Mouse (Mus musculus) liver, embryonic 16.5 days (tissue): Measurements from ENCODE around the gene Prkca. TPM values are rescaled to one million over a fixed set of nuclear protein-coding genes. Genes with fewer than 3 reads are reported as not detected.
A peak's percentile ranks its signal among the peaks of the same experiment; 100 is the strongest.

Source experiments
- ATAC-seq: fragments of 200-750 bp; cut with Nextera tagmentation; 2 replicates; pipeline ENCODE4 v1.8.0; 2017; ENCODE audit warnings: low read depth, mild to moderate bottlenecking, moderate number of reproducible peaks, moderate library complexity
- H3K27ac ChIP-seq: fragments of 300-500 bp; sonication (generic); 2 replicates; pipeline ENCODE4 v1.5.1; 2014; ENCODE audit warnings: mild to moderate bottlenecking, low read length
- H3K27me3 ChIP-seq: fragments of 300-500 bp; sonication (generic); 2 replicates; pipeline ENCODE4 v1.6.1; 2014; ENCODE audit warnings: low read depth, low read length, mixed read lengths; ENCODE audit not compliant: control insufficient read depth, insufficient read depth
- H3K36me3 ChIP-seq: fragments of 300-500 bp; sonication (generic); 2 replicates; pipeline ENCODE4 v1.6.1; 2014; ENCODE audit warnings: mild to moderate bottlenecking; ENCODE audit not compliant: control insufficient read depth, insufficient read depth
- H3K4me1 ChIP-seq: fragments of 300-500 bp; sonication (generic); 2 replicates; pipeline ENCODE4 v1.6.1; 2014; ENCODE audit warnings: low read depth, low read length, mixed read lengths; ENCODE audit not compliant: control insufficient read depth
- H3K4me2 ChIP-seq: fragments of 300-500 bp; sonication (generic); 2 replicates; pipeline ENCODE4 v1.6.1; 2014; ENCODE audit warnings: low read depth, low read length, mixed read lengths
- H3K4me3 ChIP-seq: fragments of 300-500 bp; sonication (generic); 2 replicates; pipeline ENCODE4 v1.5.1; 2014; ENCODE audit warnings: low read depth, mild to moderate bottlenecking, low read length
- H3K9ac ChIP-seq: fragments of 300-500 bp; sonication (generic); 2 replicates; pipeline ENCODE4 v1.6.1; 2014; ENCODE audit warnings: low read depth, low read length
- H3K9me3 ChIP-seq: fragments of 300-500 bp; sonication (generic); replicated peaks from 2 replicates; pipeline ENCODE4 v1.6.1; 2016; ENCODE audit warnings: low read length; ENCODE audit not compliant: control insufficient read depth
- WGBS: fragments of 180-500 bp; shearing (Covaris S2); extraction: QIAGEN DNeasy Blood & Tissue Kit; methylation state at CpG from one replicate; pipeline ENCODE4 v1.1.7; 2014; ENCODE audit not compliant: insufficient replicate concordance; 5-methylcytosine and 5-hydroxymethylcytosine counted together
- polyA plus RNA-seq: library from polyadenylated mRNA; unstranded; fragments of >200 nt; fragmentation: Nextera tagmentation; extraction: Ambion mirVana; gene quantifications from 2 replicates; pipeline ENCODE4 v1.2.1, GENCODE M21; 2015

Gene Prkca
- polyA plus RNA-seq, 1 experiment from 2014 or later, result 3.4 TPM

GRCm38 (mm10) chr11:108254681-108255080, 89.0 kb downstream of the Prkca start:
- no peak overlapping the region for H3K4me3 ChIP-seq
- no peak overlapping the region for H3K9ac ChIP-seq
- 69% methylated on average over 5 of the region's 5 CpGs for WGBS
- no peak overlapping the region for H3K27ac ChIP-seq
- H3K4me2 ChIP-seq, result no peak overlapping the region
- peaks cover 18% of the 10 kb centered on the region for H3K4me1 ChIP-seq
- H3K9me3 ChIP-seq, result no peaks in the 10 kb centered on the region
- no peaks in the 10 kb centered on the region for H3K36me3 ChIP-seq
- H3K27me3 ChIP-seq, result no peaks in the 10 kb centered on the region
- no peak for ATAC-seq

GRCm38 (mm10) chr11:108251924-108252775, 91.6 kb downstream of the Prkca start:
- Histone ChIP-seq H3K4me1 (peaks cover 21% of the 10 kb centered on the region), H3K9me3 (no peaks in the 10 kb centered on the region), H3K9ac (no peak overlapping the region), H3K4me3 (no peak overlapping the region), H3K4me2 (no peak overlapping the region), H3K27ac (peak overlapping the region; percentile 29), H3K27me3 (no peaks in the 10 kb centered on the region), H3K36me3 (no peaks in the 10 kb centered on the region)
- WGBS, result 47% methylated on average over 7 of the region's 7 CpGs
- peak; percentile 48 for ATAC-seq

GRCm38 (mm10) chr11:108250829-108251637, 92.7 kb downstream of the Prkca start:
- 24% methylated on average over 13 of the region's 13 CpGs for WGBS
- H3K4me2 ChIP-seq, result no peak overlapping the region; the same call in 1 of the 2 replicates
- H3K4me3 ChIP-seq, result no peak overlapping the region
- H3K4me1 ChIP-seq, result peaks cover 21% of the 10 kb centered on the region
- H3K36me3 ChIP-seq, result no peaks in the 10 kb centered on the region
- no peaks in the 10 kb centered on the region for H3K27me3 ChIP-seq
- peak overlapping the region; percentile 29 for H3K27ac ChIP-seq
- H3K9me3 ChIP-seq, result no peaks in the 10 kb centered on the region
- H3K9ac ChIP-seq, result no peak overlapping the region
- peak; percentile 69 for ATAC-seq

GRCm38 (mm10) chr11:108250146-108250635, 93.5 kb downstream of the Prkca start:
- Histone ChIP-seq H3K27me3 (no peaks in the 10 kb centered on the region), H3K4me3 (no peak overlapping the region), H3K4me1 (peaks cover 21% of the 10 kb centered on the region), H3K9ac (no peak overlapping the region), H3K9me3 (no peaks in the 10 kb centered on the region), H3K4me2 (no peak overlapping the region), H3K36me3 (no peaks in the 10 kb centered on the region), H3K27ac (no peak overlapping the region)
- WGBS, result 38% methylated on average over 1 of the region's 1 CpGs
- no peak for ATAC-seq

DNA sequence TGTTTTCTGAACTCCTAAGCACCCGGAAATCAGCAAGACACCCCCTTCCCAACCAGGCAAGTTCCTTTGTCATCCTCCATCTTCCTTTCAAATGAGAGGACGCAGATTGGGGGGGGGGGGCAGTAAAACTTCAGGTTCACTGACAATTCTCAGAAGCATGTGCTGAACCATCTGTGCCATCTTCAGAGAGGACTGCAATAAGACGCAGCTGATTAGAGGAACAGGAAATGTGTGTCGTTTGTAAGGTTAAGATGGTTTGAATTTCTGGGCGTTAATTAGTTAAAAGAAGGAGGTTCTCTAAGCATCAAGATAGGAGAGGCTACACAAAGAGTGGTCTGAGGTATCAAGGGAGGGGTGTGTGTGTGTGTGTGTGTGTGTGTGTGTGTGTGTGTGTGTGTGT, 94.2 kb downstream of the Prkca start:
- no peak overlapping the region for H3K4me2 ChIP-seq
- H3K4me3 ChIP-seq, result no peak overlapping the region
- no peak for ATAC-seq
- H3K9ac ChIP-seq, result no peak overlapping the region
- H3K27ac ChIP-seq, result no peak overlapping the region
- H3K9me3 ChIP-seq, result no peaks in the 10 kb centered on the region
- H3K36me3 ChIP-seq, result no peaks in the 10 kb centered on the region
- 14% methylated on average over 5 of the region's 5 CpGs for WGBS
- H3K4me1 ChIP-seq, result peaks cover 21% of the 10 kb centered on the region
- H3K27me3 ChIP-seq, result no peaks in the 10 kb centered on the region

DNA sequence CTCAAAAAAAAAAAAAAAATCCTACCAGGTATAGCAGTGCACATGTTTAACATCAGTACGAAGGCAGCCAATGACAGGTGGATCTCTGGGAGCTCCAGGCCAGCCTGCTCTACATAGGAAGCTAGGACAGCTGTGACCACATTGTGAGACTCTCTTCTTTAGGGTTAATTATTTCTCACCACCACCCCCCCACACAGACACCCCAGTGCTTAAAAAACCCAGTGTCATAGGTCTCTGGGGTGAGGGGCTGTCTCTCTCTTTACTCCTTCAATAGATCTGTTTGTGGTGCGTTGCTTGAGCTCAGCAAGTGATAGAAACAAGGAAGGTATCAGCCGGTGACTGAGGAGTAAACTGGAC, 94.7 kb downstream of the Prkca start:
- Histone ChIP-seq H3K4me1 (peaks cover 21% of the 10 kb centered on the region), H3K4me3 (no peak overlapping the region), H3K27me3 (no peaks in the 10 kb centered on the region), H3K9me3 (no peaks in the 10 kb centered on the region), H3K27ac (no peak overlapping the region), H3K9ac (no peak overlapping the region), H3K36me3 (no peaks in the 10 kb centered on the region), H3K4me2 (no peak overlapping the region)
- ATAC-seq, result no peak
- 27% methylated on average over 3 of the region's 3 CpGs for WGBS

DNA sequence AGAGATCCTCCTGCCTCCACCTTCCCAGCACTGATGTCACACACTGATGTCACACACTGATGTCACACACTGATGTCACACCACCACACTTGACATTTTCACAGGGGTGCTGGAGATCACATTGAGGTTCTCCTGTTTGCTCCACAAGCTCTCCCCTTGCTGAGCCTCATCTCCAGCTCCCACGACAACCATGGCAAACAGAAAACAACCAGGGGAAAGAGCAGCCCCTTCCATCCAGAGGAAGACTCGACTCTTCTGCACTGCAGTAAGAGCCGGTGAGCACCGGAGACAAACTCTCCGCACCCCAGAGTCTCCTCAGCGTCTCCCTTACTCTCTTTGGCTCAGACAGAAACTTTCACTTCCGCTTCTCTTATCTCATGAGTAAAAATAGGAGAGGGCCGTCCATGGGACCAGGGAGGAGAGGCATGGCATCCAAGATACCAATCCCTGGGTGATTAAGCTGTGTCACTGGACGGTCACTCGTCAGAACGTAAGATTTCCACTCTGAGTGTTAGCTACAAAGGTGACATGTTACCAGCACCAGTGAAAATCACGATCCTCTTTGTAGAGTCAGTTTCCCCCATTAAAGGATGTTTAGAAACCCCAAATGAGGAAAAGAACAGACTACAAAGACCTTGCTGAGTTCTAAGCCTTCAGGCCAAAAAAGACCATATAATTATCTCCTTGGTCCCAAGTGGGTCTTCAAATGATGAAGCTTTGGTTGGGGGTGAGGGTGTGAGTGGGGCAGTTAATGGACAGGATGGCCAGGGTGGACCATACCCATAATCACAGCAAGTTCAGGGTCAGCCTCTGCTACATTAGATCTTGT, 95.3 kb downstream of the Prkca start:
- no peak for ATAC-seq
- Histone ChIP-seq H3K4me3 (no peak overlapping the region), H3K36me3 (no peaks in the 10 kb centered on the region), H3K27ac (no peak overlapping the region), H3K4me2 (0 out of 2 replicates have a peak overlapping the region, but pooled peaks have one; percentile 15), H3K9me3 (no peaks in the 10 kb centered on the region), H3K4me1 (peaks cover 21% of the 10 kb centered on the region), H3K9ac (no peak overlapping the region), H3K27me3 (no peaks in the 10 kb centered on the region)
- WGBS, result 11% methylated on average over 12 of the region's 12 CpGs

GRCm38 (mm10) chr11:108247121-108247863, 96.4 kb downstream of the Prkca start:
- Histone ChIP-seq H3K9me3 (no peaks in the 10 kb centered on the region), H3K4me1 (peaks cover 17% of the 10 kb centered on the region), H3K4me3 (no peak overlapping the region), H3K27ac (no peak overlapping the region), H3K27me3 (no peaks in the 10 kb centered on the region), H3K9ac (no peak overlapping the region), H3K36me3 (no peaks in the 10 kb centered on the region), H3K4me2 (no peak overlapping the region)
- no peak for ATAC-seq
- 62% methylated on average over 10 of the region's 10 CpGs for whole genome bisulfite sequencing
